Mouse (Mus musculus): Measurements from ENCODE around the gene Dennd4a.

The Dennd4a gene

DNA sequence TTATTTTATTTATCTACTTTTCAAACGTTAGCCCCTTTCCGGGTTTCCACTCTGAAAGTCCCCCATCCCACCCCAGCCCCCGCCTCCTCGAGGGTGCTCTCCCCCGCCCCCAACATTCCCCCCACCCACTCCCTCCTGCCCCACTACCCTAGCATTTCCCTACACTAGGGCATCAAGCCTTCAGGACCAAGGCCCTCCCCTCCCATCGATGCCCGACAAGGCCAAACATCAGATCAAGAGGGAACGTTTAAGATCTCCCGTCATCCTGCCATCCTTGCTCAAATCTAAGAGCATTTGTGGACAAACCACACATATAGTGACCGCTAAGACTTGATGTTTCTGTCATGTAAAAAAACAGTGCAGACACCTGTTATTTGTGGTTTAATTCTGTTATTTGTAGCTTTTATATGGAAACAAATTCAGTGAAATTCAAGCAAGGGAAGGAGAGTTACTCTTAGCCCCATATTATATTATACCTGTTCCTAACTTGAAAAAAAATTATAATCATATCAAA is 21.2 kb upstream of the Dennd4a start:
- CTCF ChIA-PET, result interaction anchor here (0.9 kb wide), 1 partner anchor 22 kb away, joined by 6 read pairs; no protein-coding TSS in a partner anchor

DNA sequence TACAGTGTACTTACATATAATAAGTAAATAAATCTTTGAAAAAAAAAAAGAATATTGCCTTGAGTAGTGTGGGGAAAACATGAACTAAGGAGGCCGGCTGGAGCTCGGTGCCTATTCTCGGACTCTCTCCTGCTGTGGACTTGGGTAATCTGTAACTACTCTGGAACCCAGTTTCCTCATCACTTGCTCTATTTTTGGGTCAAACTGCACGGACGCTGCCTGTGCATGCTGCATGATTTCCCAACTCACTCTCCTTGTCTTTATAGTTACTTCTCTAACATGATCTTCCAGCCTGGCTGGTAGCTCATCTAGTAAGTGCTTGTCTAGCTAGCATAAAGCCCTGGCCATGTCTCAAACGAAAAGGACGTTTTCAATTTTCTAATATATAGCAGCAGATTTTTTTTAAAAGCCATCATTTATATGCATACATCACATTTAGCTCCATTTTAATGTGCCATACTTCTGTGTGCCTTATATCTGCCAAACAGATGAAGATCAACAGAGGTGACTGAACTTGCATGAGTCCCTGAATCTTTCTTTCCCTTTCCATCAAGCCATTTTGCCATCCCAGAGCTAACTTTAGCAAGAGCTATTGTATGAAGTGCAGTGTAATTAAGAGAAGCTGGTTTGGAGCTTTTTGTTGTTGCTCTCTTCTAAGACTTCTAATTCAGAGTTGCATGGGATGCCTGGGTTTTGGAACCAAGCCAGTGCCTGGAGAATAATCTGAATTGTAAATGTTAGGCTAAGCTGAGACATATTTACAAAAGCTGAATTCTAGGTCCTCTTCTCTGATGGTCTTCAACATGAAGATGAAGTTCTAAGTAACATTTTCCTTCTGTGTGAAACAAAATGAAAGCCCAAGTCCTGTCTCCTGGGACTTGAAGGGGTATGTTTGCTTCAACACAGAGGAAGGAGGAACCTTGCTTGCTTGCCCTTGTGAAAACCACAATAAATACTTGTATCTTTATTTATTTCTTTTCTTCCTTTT is 20.2 kb upstream of the Dennd4a start:
- CTCF ChIA-PET, result interaction anchor here (0.7 to 1.9 kb wide), 4 partner anchors 18 to 33 kb away, joined by 3 to 11 read pairs (median 8); partner anchors contain the start of gene Dennd4a

DNA sequence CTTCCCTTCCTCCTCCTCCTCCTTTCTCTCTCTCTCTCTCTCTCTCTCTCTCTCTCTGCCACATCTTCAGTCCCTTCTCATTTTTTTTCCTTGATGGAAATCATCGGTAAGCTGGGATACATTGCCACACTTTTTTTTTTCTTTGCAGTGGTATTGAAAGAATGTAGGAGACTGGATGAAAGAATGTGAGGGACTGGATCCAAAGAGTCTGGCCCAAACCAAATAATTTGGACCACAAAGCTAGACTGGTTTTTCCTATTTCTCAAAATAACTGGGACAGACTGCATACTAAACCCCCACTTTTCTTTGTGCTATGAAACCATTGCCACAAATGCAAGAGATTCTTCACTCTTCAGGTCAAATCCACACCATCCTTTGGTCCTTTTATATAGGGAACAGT is 19.5 kb upstream of the Dennd4a start:
- CTCF ChIA-PET, result interaction anchor here (0.7 to 1.9 kb wide), 4 partner anchors 17 to 32 kb away, joined by 3 to 11 read pairs (median 8); partner anchors contain the start of gene Dennd4a

DNA sequence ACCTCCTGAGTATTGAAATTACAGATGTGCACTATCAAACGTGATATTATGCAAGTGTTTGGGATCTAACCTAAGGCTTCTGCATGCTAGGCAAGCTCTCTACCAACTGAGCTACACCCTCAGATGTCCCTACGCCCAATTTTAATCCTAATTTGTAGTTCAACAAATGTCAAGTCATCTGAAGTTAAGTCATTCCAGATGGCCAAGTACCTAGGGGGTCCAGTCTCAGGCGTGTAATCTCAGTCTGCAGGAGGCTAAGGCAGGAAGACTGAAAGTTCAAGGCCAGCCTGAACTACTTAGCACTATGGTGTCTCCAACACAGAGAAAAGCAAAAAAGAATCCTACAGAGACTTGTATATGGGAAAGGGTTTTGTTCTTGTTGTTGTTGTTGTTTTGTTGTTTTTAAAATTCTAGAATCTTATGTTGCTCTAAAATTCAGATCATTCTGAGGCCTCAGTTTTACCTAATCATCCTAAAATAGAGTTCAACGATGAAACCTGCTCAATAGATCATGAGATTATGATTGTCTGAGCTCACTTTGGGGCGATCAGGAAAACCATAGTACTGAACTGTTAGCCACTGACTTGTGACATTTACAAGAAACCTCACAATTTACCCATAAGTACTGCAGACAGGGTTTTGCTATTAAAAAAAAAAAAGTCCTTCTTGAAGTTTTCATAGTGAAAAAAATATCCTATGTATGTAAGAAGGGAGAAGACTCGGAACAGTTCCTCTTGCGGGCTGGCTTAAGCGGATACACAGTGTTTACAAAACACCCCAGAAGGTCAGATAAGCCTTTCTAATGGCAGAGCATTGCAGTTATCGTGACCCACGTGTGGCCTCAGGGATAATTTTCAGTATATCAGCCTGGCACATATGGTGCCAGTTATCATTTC is 18.5 kb upstream of the Dennd4a start:
- CTCF ChIA-PET, result interaction anchor here (0.7 to 1.9 kb wide), 4 partner anchors 16 to 1112 kb away, joined by 3 to 11 read pairs (median 6); partner anchors contain the start of gene Dennd4a

DNA sequence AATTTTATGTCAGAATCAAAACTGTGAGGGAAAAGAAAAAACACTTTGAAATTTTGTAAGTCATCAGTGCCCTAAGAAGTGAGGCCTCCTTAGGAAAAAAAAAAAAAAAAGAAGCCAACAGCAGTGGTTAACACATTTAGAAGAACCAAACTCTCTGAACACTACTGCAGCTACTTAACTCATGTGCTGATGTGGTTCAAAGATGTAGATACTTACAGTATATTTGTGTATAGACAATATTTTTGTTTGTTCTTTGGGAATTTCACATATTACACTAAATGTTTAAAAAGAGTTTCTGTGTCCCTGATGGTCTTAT is 17.9 kb upstream of the Dennd4a start:
- CTCF ChIA-PET, result no interaction called here

DNA sequence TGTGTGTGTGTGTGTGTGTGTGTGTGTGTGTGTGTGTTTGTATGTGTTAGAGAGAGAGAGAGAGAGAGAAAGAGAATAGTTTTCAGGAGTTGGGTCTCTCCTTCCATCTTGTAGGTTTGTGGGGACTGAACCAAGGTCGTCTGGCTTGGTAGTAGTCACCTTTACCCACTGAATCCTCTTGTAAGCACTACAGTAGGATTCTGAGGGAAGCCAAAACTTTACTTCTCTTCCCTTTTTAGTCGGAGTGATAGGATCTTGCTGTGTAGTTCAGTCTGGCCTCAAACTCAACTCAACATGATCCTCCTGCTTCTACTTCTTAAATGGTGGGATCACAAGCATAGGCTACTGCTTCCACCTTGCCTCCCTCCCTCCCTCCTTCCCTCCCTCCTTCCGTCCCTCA is 17.3 kb upstream of the Dennd4a start:
- CTCF ChIA-PET, result no interaction called here

DNA sequence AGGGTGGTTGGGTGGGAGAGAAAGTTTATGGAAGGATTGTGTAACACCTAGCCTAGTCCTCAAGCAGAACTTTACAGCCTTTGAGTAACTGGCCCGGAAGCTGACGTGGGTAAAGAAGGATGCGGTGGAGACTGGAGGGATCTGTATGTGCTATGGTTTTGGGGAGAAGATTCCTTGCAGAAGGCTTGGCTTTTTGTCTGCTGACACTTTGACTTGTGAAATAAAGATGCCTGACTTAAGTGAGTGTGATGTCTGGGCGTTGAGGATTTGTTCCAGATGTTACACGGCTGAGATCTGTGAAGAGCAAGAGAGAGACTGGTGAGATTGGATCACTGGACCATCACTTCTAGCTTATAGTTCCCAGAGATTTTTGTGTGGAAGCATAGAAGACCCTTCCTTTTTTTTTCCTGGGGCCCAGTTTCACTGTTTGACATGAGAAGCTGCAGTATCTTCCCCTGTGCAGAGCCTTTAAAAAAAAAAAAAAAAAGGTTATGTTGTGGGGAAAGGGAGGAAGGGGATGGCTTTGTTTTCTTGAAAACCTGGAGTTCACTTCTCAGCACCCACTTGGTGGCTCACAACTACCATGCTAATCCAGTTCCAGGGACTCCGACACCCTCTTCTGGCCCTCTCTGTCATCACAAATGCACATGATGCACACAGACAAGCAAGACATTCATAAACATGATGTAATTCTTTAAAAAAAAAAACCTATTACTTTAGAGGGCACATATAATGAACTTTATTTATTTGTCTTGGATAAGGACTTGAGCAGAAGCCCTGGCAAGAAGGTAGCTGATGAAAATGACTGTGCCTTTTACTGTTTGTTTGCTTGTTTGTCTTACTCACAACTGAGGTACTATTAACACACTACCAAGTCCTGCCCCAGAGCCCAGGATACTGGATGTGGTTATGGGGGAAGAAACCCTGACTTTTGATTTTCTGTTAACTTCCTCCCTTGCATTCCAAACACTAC is 16.4 kb upstream of the Dennd4a start:
- CTCF ChIA-PET, result interaction anchor here (0.8 to 1.2 kb wide), 2 partner anchors 15 to 17 kb away, joined by 3 read pairs; partner anchors contain the start of gene Dennd4a

DNA sequence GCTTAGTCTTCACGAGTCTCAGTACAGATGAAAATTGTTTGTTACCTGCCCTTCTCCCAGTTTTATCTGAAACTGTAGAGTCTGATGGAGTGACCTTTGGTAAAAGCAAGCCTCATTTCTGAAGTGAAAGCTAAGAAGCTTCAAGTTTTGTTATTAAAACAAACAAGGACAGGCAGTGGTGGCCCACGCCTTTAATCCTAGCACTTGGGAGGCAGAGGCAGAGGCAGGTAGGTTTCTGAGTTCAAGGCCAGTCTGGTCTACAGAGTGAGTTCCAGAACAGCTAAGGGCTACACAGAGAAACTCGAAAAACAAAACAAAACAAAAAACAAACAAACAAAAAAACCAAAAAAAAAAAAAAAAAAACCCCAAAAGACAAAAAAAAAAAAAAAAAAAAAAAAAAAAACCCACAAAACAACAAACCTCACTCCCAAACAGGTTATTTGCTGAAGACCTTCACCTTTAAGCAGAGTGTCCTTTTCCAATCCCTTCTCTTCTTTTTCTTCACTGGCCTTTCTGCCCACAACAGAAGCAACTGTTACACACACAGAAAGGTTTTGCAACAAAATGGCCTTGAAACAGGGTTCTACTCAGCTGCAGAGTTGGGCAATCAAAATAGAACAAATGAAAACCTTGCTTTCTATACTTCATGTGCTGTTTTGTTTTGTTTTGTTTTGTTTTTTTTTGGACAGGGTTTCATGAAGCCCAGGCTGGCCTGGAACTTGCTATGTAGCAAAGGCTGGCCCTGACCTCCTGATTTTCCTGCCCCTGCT is 15.1 kb upstream of the Dennd4a start:
- CTCF ChIA-PET, result interaction anchor here (0.8 to 1.2 kb wide), 2 partner anchors 14 to 16 kb away, joined by 3 read pairs; partner anchors contain the start of gene Dennd4a

DNA sequence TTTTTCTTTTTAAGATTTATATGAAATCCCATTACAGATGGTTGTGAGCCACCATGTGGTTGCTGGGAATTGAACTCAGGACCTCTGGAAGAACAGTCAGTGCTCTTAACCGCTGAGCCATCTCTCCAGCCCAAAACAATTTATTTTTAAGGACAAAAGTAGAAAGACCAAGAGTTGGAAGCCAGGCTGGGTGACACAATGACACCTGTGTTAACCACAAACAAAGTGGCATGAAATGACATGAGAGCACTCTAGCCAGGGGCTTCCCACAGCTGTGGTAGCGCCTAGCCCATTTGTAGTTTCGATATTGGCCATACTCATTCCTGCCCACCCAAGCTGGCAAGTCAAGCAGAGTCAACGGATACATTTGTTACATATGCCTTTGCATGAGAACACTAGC is 13.7 kb upstream of the Dennd4a start:
- CTCF ChIA-PET, result interaction anchor here (1.6 kb wide), 1 partner anchor 10 kb away, joined by 12 read pairs; no protein-coding TSS in a partner anchor

DNA sequence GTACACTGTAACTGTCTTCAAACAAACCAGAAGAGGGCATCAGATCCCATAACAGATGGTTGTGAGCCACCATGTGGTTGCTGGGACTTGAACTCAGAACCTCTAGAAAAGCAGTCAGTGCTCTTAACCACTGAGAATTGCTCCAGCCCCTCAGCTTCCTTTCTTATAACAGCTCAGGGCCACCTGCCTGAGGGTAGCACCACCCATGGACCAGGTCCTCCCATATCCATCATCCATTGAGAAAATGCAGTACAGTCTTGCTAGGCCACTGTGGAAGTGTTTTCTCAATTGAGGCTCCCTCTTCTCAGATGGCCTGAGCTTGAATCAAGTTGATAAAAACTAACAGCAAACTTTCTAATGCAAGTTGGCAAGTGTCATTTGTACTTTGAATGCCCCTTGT is 13.0 kb upstream of the Dennd4a start:
- CTCF ChIA-PET, result interaction anchor here (0.6 to 1.6 kb wide), 4 partner anchors 9 to 70 kb away, joined by 3 to 12 read pairs (median 3); no protein-coding TSS in a partner anchor

DNA sequence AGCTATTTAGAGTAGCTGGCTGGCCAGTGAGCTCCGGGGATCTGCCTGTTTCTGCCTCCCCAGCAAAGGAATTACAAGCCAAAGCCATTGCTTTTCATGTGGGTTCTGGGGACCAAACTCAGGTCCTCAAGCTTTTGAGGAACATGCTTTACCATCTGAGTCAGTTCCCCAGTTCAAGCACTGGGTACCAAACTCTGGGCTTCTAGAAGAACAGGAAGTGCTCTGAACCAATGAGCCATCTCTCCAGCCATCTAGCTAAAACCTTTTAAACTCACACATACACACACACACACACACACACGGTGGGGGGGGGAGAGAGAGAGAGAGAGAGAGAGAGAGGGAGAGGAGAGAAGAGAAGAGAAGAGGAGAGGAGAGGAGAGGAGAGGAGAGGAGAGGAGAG is 12.3 kb upstream of the Dennd4a start:
- CTCF ChIA-PET, result interaction anchor here (1.0 to 1.6 kb wide), 3 partner anchors 9 to 12 kb away, joined by 3 to 12 read pairs (median 3); no protein-coding TSS in a partner anchor

DNA sequence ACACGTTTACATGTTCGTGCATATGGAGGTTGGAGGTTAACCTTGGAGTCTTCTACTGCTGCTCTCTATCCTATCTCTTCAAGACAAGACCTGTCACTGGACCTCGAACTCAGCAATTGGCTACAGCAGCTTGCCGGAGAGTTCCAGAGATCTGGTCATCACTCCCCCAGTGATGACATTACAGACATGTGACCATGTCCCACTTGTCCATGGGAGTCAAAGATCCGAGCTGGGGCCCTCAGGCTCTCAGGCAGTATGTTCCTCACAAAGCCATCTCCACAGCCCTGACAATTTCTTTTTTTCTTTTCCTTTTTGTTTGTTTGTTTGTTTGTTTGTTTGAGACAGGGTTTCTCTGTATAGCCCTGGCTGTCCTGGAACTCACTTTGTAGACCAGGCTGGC is 11.6 kb upstream of the Dennd4a start:
- CTCF ChIA-PET, result interaction anchor here (1.0 kb wide), 1 partner anchor 11 kb away, joined by 5 read pairs; the partner anchor contains the start of gene Dennd4a

DNA sequence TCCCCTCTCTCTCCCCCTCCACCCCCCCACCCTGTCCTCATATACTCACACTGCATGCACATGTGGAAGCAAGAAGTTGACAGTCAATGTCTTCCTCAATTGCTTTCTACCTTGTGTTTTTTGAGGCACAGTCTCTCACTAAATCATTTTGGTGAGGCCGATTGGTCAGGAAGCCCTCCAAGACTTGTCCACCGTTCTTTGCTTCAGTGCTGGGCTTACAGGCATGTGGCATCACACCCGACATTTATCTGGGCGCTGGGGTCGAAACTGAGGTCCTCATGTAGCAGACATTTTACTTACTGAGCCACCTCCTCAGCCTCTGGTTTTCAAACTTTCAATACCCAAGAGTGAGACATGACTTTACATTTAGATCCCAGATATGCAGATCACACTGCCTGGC is 8.6 kb upstream of the Dennd4a start:
- CTCF ChIA-PET, result no interaction called here

DNA sequence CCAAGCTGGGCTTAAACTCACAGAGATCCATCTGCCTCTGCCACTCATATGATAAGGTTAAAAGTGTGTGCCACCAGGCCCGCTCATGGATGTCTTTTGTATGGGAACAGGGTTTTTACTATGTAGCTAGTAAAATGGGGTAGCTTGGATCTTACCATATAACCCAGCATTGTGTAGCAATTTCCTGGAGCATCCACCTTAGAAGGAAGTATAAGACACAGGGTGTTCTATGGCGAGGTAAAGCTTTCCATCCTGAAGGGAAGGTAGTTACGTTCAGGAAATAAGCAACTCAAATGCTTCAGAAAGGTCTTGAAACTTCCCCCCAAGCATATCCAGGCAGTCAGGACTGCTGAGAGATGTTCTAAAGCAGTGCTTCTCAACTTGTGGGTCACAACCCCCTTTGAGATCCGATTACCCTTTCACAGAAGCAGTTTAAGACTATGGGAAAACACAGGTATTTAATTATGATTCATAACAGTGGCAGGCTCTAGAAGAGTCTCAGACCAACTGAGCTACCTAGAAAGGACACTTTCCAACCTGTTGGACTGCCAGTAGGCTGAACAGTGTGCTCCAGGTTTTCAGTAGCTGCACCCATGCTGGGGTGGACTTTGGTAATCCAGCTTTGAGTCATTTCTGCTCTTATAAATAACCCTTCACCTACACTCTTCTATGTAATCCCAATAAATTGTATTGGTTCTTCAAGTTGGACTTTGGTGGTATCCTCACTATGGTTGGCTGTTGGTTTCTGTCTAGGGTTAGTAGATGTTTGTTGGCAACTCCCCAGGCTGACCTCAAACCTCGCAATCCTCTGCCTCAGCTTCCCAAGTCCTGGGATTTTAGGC is 7.5 kb upstream of the Dennd4a start:
- CTCF ChIA-PET, result interaction anchor here (1.2 kb wide), 1 partner anchor 45 kb away, joined by 4 read pairs; no protein-coding TSS in a partner anchor

DNA sequence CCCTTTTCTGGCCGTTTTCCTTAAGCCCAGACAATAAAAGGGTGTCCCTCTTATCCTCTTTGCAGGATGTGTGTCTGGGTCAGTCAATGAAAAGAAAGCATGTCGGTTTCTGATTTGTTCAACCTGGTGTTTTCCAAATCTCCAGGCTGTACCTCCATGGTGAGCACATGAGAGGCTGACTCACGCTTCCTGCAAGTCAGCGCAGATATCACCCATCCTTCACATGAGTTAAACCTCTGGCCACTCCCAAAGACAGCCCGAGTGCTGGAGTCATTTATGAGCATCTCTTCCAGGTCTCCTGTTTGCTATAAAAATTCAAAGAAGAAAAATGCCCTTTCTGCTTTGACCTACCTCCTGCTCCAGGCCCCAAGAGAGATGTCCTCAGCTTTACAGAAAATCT is 5.3 kb upstream of the Dennd4a start:
- CTCF ChIA-PET, result no interaction called here

DNA sequence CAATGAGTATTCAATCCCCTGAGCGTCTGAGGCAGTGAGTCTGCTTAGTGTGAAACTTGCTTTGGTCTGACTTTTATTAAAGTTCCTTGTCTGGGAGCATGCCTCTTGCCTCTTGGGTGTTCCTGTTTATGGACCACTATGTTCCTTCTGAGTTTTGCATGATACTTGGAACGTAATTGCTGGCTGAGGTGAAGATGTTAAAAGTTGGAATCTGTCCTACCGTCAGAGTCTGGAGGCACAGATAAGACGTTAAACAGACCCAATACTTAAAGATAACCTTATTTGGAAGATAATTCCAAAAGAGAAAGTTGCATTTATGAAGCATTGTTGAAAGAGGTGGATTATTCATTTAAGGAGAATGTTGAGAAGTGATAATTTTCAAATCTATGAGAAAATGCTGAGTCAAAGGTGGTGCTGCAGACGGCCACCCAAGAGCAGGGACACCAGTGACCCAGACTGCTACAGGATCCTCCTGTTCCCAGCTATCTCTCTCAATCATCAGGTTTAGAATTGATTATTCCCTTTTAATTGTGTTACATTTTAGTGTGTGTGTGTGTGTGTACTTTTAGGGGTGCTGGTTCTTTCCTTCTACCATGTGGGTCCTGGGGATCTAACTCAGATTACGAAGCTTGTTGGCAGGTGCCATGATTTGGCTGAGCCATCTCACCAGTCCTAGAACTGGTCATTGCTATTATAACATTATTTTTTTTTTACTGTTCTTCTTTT is 4.6 kb upstream of the Dennd4a start:
- CTCF ChIA-PET, result interaction anchor here (2.7 kb wide), 1 partner anchor 8 kb away, joined by 12 read pairs; no protein-coding TSS in a partner anchor

DNA sequence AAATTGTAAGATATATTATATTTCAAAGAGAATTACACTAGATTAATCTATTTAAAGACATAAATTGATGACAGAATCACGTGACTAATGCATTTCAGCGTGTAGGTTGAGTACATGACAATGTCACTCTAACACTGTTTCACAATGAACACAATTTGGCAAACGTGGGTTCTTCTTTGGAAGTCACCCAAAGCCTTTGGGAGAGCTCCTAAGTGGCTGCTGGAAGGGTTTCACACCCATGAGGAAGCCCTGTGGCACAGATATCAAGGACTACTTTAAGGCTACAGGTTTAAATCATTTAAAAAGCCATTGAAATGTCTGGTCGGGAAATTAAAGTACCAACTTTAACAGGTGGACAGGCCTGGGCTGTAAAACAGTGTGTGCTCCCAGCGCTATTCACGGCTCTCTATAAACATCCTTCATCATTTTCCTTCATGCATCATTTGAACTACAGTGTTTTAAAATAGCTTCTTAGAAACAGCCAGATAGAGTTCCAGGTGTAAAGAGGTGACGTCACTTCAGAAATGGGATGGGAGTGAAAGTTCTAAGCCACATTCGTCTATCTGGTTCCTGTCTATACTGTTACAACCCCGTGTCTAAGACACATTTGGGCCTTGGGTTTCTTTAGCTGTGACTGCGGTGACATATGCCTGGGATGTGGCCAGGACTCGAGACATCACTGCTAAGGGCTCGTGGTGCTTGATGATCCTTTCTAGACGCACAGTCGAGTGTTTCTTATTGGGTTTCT is 3.9 kb upstream of the Dennd4a start:
- CTCF ChIA-PET, result interaction anchor here (2.7 kb wide), 1 partner anchor 9 kb away, joined by 12 read pairs; no protein-coding TSS in a partner anchor
